ENCODE assay signal across 7 mouse cellular contexts in genomic region chr4:62661311-62661849, GRCm38 (mm10).
DNase-seq lines count a peak whose midpoint lies in the region; ATAC-seq lines count a peak whose summit lies in the region.

No protein-coding gene starts in this region.

- H3K9me3 ChIP-seq in heart, embryonic 11.5 days (replicated peaks; ENCODE audit: control insufficient read depth, low read length) = no peaks in the 10 kb centered on the region
- H3K9me3 ChIP-seq in limb, embryonic 10.5 days (replicated peaks) = no peaks in the 10 kb centered on the region

- DNase-seq in A20 (ENCODE audit: low read depth, low spot score) = peak; percentile 72
- DNase-seq in CD4-positive, CD25-positive, alpha-beta regulatory T cell, adult 2 months (ENCODE audit: low read depth, low spot score) = peak; percentile 67
- no peak for DNase-seq in limb, embryonic 10.5 days (ENCODE audit: low spot score)
- no peak for DNase-seq in frontal cortex, postnatal 14 days (ENCODE audit: low spot score in 2 of 2)

- no peaks in the 10 kb centered on the region for H3K27me3 ChIP-seq in heart, embryonic 11.5 days (ENCODE audit: control insufficient read depth, insufficient read depth, low read length)
- H3K27me3 ChIP-seq in limb, embryonic 10.5 days (ENCODE audit: low read depth, poor library complexity, severe bottlenecking) = peaks cover 4% of the 10 kb centered on the region; the same call in 1 of the 2 replicates

- peaks cover 51% of the 10 kb centered on the region for H3K4me1 ChIP-seq in heart, embryonic 11.5 days (ENCODE audit: control insufficient read depth, insufficient read depth, low read length)
- peaks cover 63% of the 10 kb centered on the region for H3K4me1 ChIP-seq in limb, embryonic 10.5 days

- H3K27ac ChIP-seq in heart, embryonic 11.5 days (ENCODE audit: low read depth, low read length) = peak overlapping the region; percentile 74
- H3K27ac ChIP-seq in limb, embryonic 10.5 days = peak overlapping the region; percentile 91

- no peak for ATAC-seq in heart, embryonic 11.5 days (replicated peaks; ENCODE audit: insufficient number of reproducible peaks, low FRiP score, low TSS enrichment)
- ATAC-seq in neutrophil, adult 5-6 weeks (ENCODE audit: extremely low read depth, insufficient number of reproducible peaks, low FRiP score, poor library complexity, severe bottlenecking) = peak; percentile 78
- ATAC-seq in erythroid progenitor cell, adult 5-6 weeks (replicated peaks; ENCODE audit: low FRiP score, poor library complexity, severe bottlenecking) = no peak

- H3K9ac ChIP-seq in heart, embryonic 11.5 days (ENCODE audit: low read depth, low read length) = no peak overlapping the region

- H3K36me3 ChIP-seq in heart, embryonic 11.5 days (ENCODE audit: control insufficient read depth, insufficient read depth, low read length) = no peaks in the 10 kb centered on the region
- no peaks in the 10 kb centered on the region for H3K36me3 ChIP-seq in limb, embryonic 10.5 days

- H3K4me2 ChIP-seq in heart, embryonic 11.5 days = no peak overlapping the region

- no peak overlapping the region for H3K4me3 ChIP-seq in heart, embryonic 11.5 days (ENCODE audit: low read depth, low read length)
- peak overlapping the region; percentile 39; the same call in 1 of the 2 replicates for H3K4me3 ChIP-seq in limb, embryonic 10.5 days

- 67% methylated on average over 8 of the region's 8 CpGs for WGBS in heart, embryonic 11.5 days (ENCODE audit: insufficient replicate concordance)
- 66% methylated on average over 8 of the region's 8 CpGs for WGBS in limb, embryonic 10.5 days

Comparison
In these comparisons a context has a peak if more than half of its experiments do, and no peak if none do; other contexts are left out.
1. DNase-seq: peak in A20 (single experiment) and CD4-positive, CD25-positive, alpha-beta regulatory T cell, adult 2 months (single experiment); none in limb, embryonic 10.5 days (single experiment) and frontal cortex, postnatal 14 days (0 of 2).